Mouse (Mus musculus): Measurements from ENCODE around the gene Gpatch3. TPM values are rescaled to one million over a fixed set of nuclear protein-coding genes. Genes with fewer than 3 reads are reported as not detected.
A peak's percentile ranks its signal among the peaks of the same experiment; 100 is the strongest.

Gpatch3 gene
- total RNA-seq, 2 experiments from 2014 or later: 2.1 to 3.6 TPM

GRCm38 (mm10) chr4:133620668-133621067, 46.1 kb downstream of the Gpatch3 start:
- no peak for DNase-seq

GRCm38 (mm10) chr4:133622161-133622695, 47.7 kb downstream of the Gpatch3 start:
- DNase-seq: no peak

- DNase-seq: no peak
Observed at GRCm38 (mm10) chr4:133624830-133625229, 50.3 kb downstream of the Gpatch3 start.

GRCm38 (mm10) chr4:133625621-133626071, 51.1 kb downstream of the Gpatch3 start:
- DNase-seq: peak; percentile 51

GRCm38 (mm10) chr4:133626221-133626620, 51.7 kb downstream of the Gpatch3 start:
- no peak for DNase-seq

GRCm38 (mm10) chr4:133626621-133627020, 52.1 kb downstream of the Gpatch3 start:
- no peak for DNase-seq

GRCm38 (mm10) chr4:133627039-133627438, 52.5 kb downstream of the Gpatch3 start:
- no peak for DNase-seq

- no peak for DNase-seq
Observed at GRCm38 (mm10) chr4:133628517-133628916, 54.0 kb downstream of the Gpatch3 start.

GRCm38 (mm10) chr4:133629191-133629590, 54.6 kb downstream of the Gpatch3 start:
- DNase-seq: no peak

GRCm38 (mm10) chr4:133630326-133630920, 55.9 kb downstream of the Gpatch3 start:
- no peak for DNase-seq

GRCm38 (mm10) chr4:133631071-133631768, 56.7 kb downstream of the Gpatch3 start:
- DNase-seq: peak; percentile 18

GRCm38 (mm10) chr4:133631769-133632411, 57.3 kb downstream of the Gpatch3 start:
- DNase-seq: no peak

GRCm38 (mm10) chr4:133632483-133633327, 58.2 kb downstream of the Gpatch3 start:
- DNase-seq: peak; percentile 23

GRCm38 (mm10) chr4:133633332-133634042, 58.9 kb downstream of the Gpatch3 start:
- DNase-seq: peak; percentile 89

Small RNA genes within 50 kb of the gene (microRNA-seq; reads per million reads assigned to microRNA genes)
- gene Gm23158 (ENCODE audit: borderline replicate concordance in 2 of 2): 0 reads per million in 2 experiments

Other genes with a start within 250 kb of the Gpatch3 start
- gene Wdtc1, start 221.3 kb upstream of the Gpatch3 start, total RNA-seq (2021): 10 to 100 TPM; 76.3 to 85.0 TPM
- gene Slc9a1, start 205.0 kb upstream of the Gpatch3 start, total RNA-seq (2021): 1 to 10 TPM; 8.0 to 9.1 TPM
- gene Tent5b, start 94.6 kb upstream of the Gpatch3 start, total RNA-seq (2021): 1 to 10 TPM in 1 of 2 experiments, under 1 TPM in 1; 0.38 to 1.2 TPM
- under 1 TPM; 0.77 to 0.96 TPM for gene Trnp1, start 76.2 kb upstream of the Gpatch3 start, total RNA-seq (2021)
- not detected for gene Kdf1, start 55.8 kb upstream of the Gpatch3 start, total RNA-seq (2021)
- 10 to 100 TPM; 40.3 to 44.7 TPM for gene Nudc, start 28.7 kb upstream of the Gpatch3 start, total RNA-seq (2021)
- gene Nr0b2, start 21.4 kb upstream of the Gpatch3 start, total RNA-seq (2021): not detected
- 1 to 10 TPM; 4.6 to 4.9 TPM for gene Gpn2, start 9.6 kb downstream of the Gpatch3 start, total RNA-seq (2021)
- gene Sfn, start 27.4 kb downstream of the Gpatch3 start, total RNA-seq (2021): 1 to 10 TPM; 1.1 to 1.2 TPM
- 10 to 100 TPM; 22.9 to 24.3 TPM for gene Zdhhc18, start 75.4 kb downstream of the Gpatch3 start, total RNA-seq (2021)
- gene Pigv, start 97.9 kb downstream of the Gpatch3 start, total RNA-seq (2021): 1 to 10 TPM; 8.3 to 9.6 TPM
- 10 to 100 TPM; 19.6 to 21.7 TPM for gene Arid1a, start 182.0 kb downstream of the Gpatch3 start, total RNA-seq (2021)

Data from gastrocnemius, postnatal 25 days (tissue).